Mouse (Mus musculus) megakaryocyte-erythroid progenitor cell, adult 5-6 weeks (primary cell): ENCODE results near the gene Myo1b. TPM values are rescaled to one million over a fixed set of nuclear protein-coding genes. Genes with fewer than 3 reads are reported as not detected.

ENCODE experiments used
- ATAC-seq: replicated peaks from 2 replicates; pipeline ENCODE4 v1.8.0; 2016; ENCODE audit warnings: mild to moderate bottlenecking, inconsistent platforms; ENCODE audit not compliant: severe bottlenecking, poor library complexity, low FRiP score, low TSS enrichment
- total RNA-seq, 2 experiments: library from RNA; stranded (forward) in 1 of 2; stranded (reverse) in 1 of 2; fragments of 200-1000, 215-1000 nt in 1 of 2; fragments of >200 nt in 1 of 2; fragmentation: Nextera tagmentation in 1 of 2; gene quantifications; 2 replicates each; pipeline ENCODE4 v1.2.3; 2014 to 2017

Gene Myo1b
- total RNA-seq, 2 experiments from 2014 or later, result not detected

- no peak for ATAC-seq
These were observed 59.5 kb downstream of the Myo1b start for GRCm38 (mm10) chr1:51856245-51856915.

GRCm38 (mm10) chr1:51855541-51856244 is 60.2 kb downstream of the Myo1b start:
- no peak for ATAC-seq

- no peak for ATAC-seq
These were observed 63.6 kb downstream of the Myo1b start for GRCm38 (mm10) chr1:51852314-51852713.

GRCm38 (mm10) chr1:51849570-51850211 is 66.2 kb downstream of the Myo1b start:
- ATAC-seq, result no peak

- ATAC-seq, result no peak
These were observed 70.4 kb downstream of the Myo1b start for GRCm38 (mm10) chr1:51845264-51846036.

- ATAC-seq, result no peak
These were observed 77.8 kb downstream of the Myo1b start for GRCm38 (mm10) chr1:51837845-51838623.

- ATAC-seq, result no peak
These were observed 78.6 kb downstream of the Myo1b start for GRCm38 (mm10) chr1:51837311-51837710.

GRCm38 (mm10) chr1:51835795-51836194 is 80.1 kb downstream of the Myo1b start:
- ATAC-seq, result no peak

GRCm38 (mm10) chr1:51834072-51834471 is 81.8 kb downstream of the Myo1b start:
- ATAC-seq, result no peak

GRCm38 (mm10) chr1:51829353-51829752 is 86.5 kb downstream of the Myo1b start:
- no peak for ATAC-seq

GRCm38 (mm10) chr1:51822531-51822930 is 93.3 kb downstream of the Myo1b start:
- ATAC-seq, result no peak

- no peak for ATAC-seq
These were observed 94.0 kb downstream of the Myo1b start for GRCm38 (mm10) chr1:51821701-51822495.

GRCm38 (mm10) chr1:51820520-51820919 is 95.4 kb downstream of the Myo1b start:
- ATAC-seq, result no peak

- no peak for ATAC-seq
These were observed 95.8 kb downstream of the Myo1b start for GRCm38 (mm10) chr1:51820013-51820441.

- ATAC-seq, result no peak
These were observed 100.2 kb downstream of the Myo1b start for GRCm38 (mm10) chr1:51815636-51816035.

- ATAC-seq, result no peak
These were observed 100.8 kb downstream of the Myo1b start for GRCm38 (mm10) chr1:51814854-51815630.

GRCm38 (mm10) chr1:51808847-51809246 is 107.0 kb downstream of the Myo1b start:
- ATAC-seq, result no peak

GRCm38 (mm10) chr1:51808228-51808627 is 107.6 kb downstream of the Myo1b start:
- ATAC-seq, result no peak
